Mouse (Mus musculus) frontal cortex, adult 2 months (tissue): ENCODE measurements around the gene Pfkfb4. TPM values are rescaled to one million over a fixed set of nuclear protein-coding genes. Genes with fewer than 3 reads are reported as not detected.

Source experiments
- DNase-seq, 2 experiments: peaks; one replicate each; pipeline ENCODE4 v3.0.0; 2022; ENCODE audit warnings: low spot score in 1 of 2; ENCODE audit errors: extremely low spot score in 1 of 2
- polyA plus RNA-seq: library from polyadenylated mRNA; depleted of rRNA; stranded (reverse); fragments of >200 nt; gene quantifications from 2 replicates; pipeline ENCODE4 v1.2.3, GENCODE M21; 2012

The Pfkfb4 gene
- polyA plus RNA-seq, 1 experiment = 17.9 TPM

- DNase-seq = no peak
These were observed 1.2 kb downstream of the Pfkfb4 start for GRCm38 (mm10) chr9:108992620-108993361.

GRCm38 (mm10) chr9:108996411-108996810 is 4.8 kb downstream of the Pfkfb4 start:
- no peak for DNase-seq

- DNase-seq = peak in 1 of 2 experiments; percentile 33
These were observed 6.9 kb downstream of the Pfkfb4 start for GRCm38 (mm10) chr9:108998287-108999166.

DNA sequence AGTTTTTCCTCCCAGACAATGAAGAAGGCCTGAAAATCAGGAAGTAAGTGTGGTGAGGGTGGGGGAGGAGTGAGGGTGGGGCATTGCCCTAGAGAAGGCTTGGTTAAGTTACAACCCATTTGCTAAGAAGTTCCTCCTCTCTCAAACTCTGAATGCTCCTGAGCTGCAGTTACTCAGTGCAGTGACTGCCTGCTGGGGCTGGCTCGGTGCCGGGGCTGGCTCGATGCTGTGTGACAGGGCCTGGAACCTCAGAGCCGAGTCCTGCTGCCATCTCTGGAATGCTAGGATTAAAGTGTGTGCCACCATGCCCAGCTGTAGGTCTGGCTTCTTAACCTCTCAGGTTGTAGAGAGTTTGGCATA is 7.6 kb downstream of the Pfkfb4 start:
- DNase-seq = no peak

DNA sequence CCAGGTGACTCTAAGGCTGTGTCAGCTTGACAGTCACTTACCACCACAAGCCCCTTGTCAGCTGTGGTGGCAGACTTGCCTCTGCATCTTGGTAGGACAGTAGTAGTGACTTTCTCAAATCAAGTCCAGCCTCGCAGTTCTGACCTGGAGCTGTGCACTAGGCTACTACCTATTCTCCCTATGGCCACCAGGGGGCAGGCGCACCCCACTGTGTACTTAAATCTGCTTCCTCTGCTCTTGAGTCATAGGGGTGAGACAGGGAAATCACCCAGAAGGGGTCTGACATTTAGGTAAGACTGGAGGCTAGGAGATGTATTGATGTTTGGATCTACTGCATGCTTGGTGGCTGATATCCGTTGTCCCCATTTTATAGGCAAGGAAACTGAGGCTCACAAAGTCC is 9.1 kb downstream of the Pfkfb4 start:
- peak in 1 of 2 experiments; percentile 80 for DNase-seq

DNA sequence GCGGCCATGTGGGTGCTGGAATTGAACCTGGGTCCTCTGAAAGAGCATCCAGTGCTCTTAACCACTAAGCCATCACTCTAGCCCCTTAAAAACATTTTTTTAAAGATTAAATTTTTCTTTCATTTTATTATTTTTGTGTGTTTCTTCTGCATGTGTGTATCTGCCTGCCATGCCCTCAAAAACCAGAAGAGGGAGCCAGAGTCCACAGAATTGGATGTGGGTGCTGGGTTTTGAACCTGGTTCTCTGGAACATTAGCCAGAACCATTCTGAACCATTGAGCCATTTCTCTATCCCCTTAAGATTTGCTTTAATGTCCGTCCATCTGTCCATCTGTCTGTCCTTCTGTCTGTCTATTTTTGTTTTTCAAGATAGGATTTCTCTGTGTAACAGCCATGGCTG is 11.6 kb downstream of the Pfkfb4 start:
- DNase-seq = peak in 1 of 2 experiments; percentile 74

DNA sequence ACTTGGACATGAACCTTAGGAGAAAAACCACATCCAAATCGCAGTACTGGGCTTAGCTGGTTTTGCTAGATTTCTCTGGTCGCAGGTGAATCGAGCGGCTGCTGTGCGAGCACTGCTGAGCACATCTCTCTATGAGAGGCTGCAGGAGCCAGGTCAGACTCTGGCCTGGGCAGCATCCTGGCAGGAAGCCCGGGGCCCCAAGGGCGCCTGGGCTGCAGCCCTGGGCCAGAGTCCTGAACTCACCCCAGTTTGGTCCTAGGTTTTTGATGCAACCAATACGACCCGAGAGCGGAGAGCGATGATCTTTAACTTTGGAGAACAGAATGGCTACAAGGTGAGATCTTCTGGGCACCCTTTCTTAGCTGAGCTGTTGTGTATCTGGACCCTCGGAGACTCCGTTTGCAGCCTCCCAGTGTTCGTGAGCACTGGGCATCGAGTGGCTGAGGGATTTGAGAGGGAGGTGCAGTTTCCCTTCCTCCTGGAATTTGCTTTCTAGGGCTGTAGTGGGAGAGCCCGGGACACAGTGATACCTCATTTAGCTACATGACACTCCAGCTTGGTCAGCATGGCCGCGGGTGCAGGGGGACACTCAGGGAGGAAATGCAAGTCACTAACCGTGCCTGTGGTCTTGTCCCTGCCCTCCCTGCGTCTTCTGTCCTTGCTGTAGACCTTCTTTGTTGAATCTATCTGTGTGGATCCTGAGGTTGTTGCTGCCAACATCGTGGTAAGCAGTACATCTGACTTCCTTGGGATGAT is 15.6 kb downstream of the Pfkfb4 start:
- no peak for DNase-seq

DNA sequence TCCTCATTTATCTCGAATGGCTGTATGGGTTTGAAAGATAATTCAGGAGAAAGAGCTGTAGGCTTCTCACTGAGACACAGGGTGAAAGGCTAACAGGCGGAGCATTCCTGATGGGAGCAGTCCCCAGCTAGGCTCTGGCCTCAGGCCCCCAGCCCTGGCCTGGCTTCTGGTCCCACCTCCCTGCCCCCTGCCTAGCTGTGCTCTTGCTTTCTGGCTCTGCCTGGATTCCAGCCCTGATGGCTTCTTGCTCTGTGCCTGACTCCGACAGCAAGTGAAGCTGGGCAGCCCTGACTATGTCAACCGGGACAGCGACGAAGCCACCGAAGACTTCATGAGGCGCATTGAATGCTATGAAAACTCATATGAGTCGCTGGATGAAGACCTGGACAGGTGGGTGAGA is 16.5 kb downstream of the Pfkfb4 start:
- no peak for DNase-seq

DNA sequence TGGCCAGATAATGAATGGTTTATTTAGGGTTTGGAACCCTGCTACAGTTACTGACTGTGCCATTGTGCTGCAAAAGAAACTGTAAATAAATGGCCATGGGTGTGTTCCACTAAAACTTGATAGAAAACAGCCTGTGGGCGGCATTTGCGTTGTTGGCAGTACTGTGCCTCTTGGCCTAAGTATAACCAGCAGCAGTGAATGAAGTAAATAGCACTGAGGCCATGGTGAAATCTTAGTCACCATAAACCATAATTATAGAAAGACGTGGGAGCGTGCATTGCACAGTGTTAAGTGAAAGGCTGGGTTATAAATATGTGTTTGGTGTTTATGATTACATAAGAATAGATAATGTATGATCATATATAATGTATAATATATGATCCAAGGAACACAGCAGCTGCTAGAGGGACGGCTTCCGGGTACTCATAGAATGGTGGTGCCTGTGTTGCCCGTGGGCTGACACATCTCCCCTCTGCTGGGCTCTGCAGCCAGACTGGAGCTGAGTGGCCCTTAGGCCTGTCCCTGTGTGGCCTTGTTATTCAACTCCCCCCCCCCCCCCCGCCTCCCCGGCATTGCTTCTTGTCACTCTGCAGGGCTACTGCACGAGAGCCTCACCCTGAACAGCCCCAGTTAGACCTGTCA is 17.5 kb downstream of the Pfkfb4 start:
- DNase-seq = peak; percentile 63 to 76

- DNase-seq = peak in 1 of 2 experiments; percentile 70
These were observed 18.2 kb downstream of the Pfkfb4 start for GRCm38 (mm10) chr9:109009636-109010315.

- no peak for DNase-seq
These were observed 18.7 kb downstream of the Pfkfb4 start for GRCm38 (mm10) chr9:109010316-109010690.

DNA sequence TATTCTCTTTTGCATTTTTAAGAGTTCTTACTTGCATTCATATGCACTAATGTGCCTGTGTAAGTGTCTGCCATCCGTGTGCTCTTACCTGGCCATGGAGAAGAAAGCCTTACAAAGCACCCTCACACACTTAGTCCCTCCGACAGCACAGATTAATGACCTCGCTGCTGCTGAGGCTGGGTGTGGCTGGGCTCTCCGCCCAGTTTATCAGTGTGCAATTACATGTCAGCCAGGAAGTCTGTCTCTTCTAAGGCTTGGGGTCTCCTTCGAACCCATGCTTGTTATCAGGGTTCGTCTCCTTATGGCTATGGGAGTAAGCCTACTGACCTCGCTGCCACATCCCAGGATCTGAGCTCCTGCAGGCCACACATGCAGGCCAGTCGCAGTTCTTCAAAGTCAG is 23.8 kb downstream of the Pfkfb4 start:
- no peak for DNase-seq

DNA sequence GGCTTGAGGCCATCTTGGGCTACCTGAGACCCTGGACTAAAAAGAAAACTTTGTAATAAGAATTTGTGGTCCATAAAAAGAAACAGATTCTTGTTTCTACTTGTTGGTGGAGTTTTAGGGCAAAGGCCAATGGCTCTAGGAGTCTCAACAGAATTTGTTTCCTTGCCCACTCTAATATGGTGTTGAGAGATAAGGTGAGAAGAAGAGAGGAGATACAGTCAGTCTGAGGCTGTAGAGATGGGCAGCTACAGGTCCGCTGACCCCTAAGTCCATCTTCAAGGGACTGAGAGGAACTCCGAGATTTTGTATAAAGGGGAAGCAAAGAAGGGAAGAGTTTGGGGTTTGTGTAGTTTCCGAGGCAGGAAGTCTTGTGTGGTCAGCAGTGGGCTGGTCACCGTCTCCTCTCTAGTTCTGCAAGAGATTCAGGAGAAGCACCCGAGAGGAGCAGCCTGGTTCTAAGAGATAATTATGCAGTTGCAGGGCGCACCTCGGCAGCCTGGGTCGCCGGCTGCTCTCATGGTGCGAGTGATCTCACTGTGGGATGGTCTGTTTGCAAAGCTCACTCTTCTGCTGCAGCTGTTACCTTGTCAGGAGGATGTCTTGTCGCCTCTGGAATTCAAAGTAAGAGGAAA is 25.5 kb downstream of the Pfkfb4 start:
- no peak for DNase-seq

- no peak for DNase-seq
These were observed 29.9 kb downstream of the Pfkfb4 start for GRCm38 (mm10) chr9:109021428-109021827.

DNA sequence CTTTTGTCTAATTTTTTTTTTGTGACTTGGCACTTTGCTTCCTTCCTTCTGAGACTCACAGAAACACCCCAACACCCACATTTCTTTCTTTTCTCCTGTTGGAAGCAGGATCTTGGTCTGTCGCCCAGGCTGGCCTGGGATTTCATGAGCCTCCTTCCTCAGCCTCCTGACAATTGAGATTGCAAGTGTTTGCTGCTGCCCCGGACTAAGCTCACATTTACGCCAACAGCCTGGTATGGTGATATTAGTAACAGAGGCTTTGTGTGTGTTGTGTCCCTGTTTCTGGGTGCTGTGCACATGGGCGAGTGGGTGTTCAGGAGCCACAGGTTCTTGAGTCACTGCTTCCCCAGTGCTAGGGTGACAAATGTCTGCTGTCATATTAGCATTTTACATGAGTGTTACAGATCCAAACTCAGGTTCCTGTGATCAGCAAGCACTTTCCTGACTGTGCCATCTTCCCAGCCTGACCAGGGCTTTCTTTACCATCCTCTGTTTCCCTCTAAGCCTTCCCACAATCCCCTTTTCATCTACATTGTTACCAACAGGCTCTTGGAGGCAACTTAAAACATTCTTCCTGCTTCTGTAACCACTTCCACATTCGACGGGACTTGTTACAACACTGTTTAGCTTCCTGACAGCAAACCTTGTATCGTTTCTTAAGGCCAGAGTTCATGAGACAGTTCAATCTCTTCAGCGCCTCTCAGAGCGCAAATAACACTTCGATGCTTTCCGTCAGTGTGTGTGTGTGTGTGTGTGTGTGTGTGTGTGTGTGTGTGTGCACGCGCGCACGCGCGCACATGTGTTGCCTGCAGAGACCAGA is 31.5 kb downstream of the Pfkfb4 start:
- peak; percentile 59 to 76 for DNase-seq

- DNase-seq = no peak
These were observed 35.9 kb downstream of the Pfkfb4 start for GRCm38 (mm10) chr9:109027521-109027920.

DNA sequence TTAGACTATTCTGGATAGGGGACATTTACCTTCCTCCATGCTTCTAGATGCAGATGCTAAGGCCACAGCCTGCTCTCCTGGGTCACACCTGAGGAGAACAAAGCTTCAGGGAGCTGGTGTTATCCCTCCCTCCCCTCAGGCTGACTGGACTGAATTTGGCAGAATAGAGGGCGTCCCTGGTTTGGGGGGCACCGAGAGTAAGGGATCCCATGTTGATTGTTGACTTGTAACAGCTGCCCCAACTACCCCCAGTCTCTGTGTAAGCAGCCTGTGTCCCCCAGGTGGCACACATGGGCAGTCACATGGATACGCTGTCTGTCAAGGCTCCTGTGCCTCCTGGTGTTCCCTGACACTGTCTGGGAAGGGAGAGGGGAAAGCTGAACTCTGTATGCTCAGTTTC is 36.8 kb downstream of the Pfkfb4 start:
- no peak for DNase-seq

DNA sequence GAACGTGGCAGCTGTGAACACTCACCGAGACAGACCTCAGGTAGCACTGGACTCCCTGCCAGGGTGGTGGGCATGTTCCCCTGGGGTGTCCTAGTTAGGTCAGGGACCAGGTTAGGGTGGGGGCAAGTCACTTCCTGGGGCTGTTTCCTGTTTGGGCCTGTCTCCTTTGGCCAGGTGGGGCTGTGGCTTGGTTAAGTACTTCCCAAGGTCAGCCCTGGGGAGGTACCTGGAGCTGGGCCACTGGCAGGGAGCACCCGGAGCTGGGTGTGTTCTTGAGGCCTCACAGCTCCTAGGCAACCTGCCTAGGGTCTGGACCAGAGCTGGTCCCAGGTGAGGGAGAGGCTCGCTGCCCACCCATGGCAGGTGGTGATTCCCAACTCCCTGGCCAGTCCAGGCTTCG is 37.3 kb downstream of the Pfkfb4 start:
- DNase-seq = no peak

GRCm38 (mm10) chr9:109030312-109030711 is 38.7 kb downstream of the Pfkfb4 start:
- no peak for DNase-seq
